Mouse (Mus musculus) limb, embryonic 14.5 days (tissue): ENCODE results near the gene Strn. TPM values are rescaled to one million over a fixed set of nuclear protein-coding genes. Genes with fewer than 3 reads are reported as not detected.

ENCODE experiments used
- ATAC-seq: fragments of 200-750 bp; cut with Nextera tagmentation; 2 replicates; pipeline ENCODE4 v1.8.0; 2017; ENCODE audit warnings: low read depth, moderate number of reproducible peaks, moderate TSS enrichment; ENCODE audit not compliant: low FRiP score
- DNase-seq: peaks from one replicate; pipeline ENCODE4 v3.0.0-alpha.2; 2015; ENCODE audit warnings: low spot score
- H3K27ac ChIP-seq: fragments of 300-500 bp; sonication (generic); replicated peaks from 2 replicates; pipeline ENCODE4 v1.5.1; 2014; ENCODE audit warnings: low read depth, mild to moderate bottlenecking, low read length, moderate library complexity, mixed read lengths
- H3K27me3 ChIP-seq: fragments of 300-500 bp; sonication (generic); 2 replicates; pipeline ENCODE4 v1.6.1; 2014; ENCODE audit warnings: low read length, mixed read lengths; ENCODE audit not compliant: control insufficient read depth, insufficient read depth
- H3K36me3 ChIP-seq: fragments of 300-500 bp; sonication (generic); 2 replicates; pipeline ENCODE4 v1.6.1; 2014; ENCODE audit warnings: mild to moderate bottlenecking, low read length, moderate library complexity, mixed read lengths; ENCODE audit not compliant: control insufficient read depth, insufficient read depth
- H3K4me1 ChIP-seq: fragments of 300-500 bp; sonication (generic); 2 replicates; pipeline ENCODE4 v1.6.1; 2014; ENCODE audit warnings: antibody characterized with exemption, low read length, mixed read lengths; ENCODE audit not compliant: control insufficient read depth, insufficient read depth
- H3K4me2 ChIP-seq: fragments of 300-500 bp; sonication (generic); replicated peaks from 2 replicates; pipeline ENCODE4 v1.6.1; 2014; ENCODE audit warnings: low read depth, mild to moderate bottlenecking, low read length, moderate library complexity; ENCODE audit not compliant: severe bottlenecking
- H3K4me3 ChIP-seq: fragments of 300-500 bp; sonication (generic); replicated peaks from 2 replicates; pipeline ENCODE4 v1.5.1; 2014; ENCODE audit warnings: low read length
- H3K9ac ChIP-seq: fragments of 300-500 bp; sonication (generic); 2 replicates; pipeline ENCODE4 v1.6.1; 2014; ENCODE audit warnings: mild to moderate bottlenecking, low read depth, low read length, moderate library complexity; ENCODE audit not compliant: severe bottlenecking
- H3K9me3 ChIP-seq: fragments of 300-500 bp; sonication (generic); 2 replicates; pipeline ENCODE4 v1.6.1; 2016; ENCODE audit warnings: low read length; ENCODE audit not compliant: control insufficient read depth
- POLR2A ChIP-seq: fragments of 200-500 bp; IDR thresholded peaks from 2 replicates; pipeline ENCODE4 v1.8.0; 2012; ENCODE audit warnings: inconsistent platforms, mild to moderate bottlenecking, moderate library complexity, borderline replicate concordance; ENCODE audit not compliant: insufficient read depth, insufficient read length; ENCODE audit errors: extremely low read depth
- WGBS: fragments of 180-500 bp; shearing (Covaris S2); extraction: QIAGEN DNeasy Blood & Tissue Kit; methylation state at CpG from one replicate; pipeline ENCODE4 v1.1.7; 2014; 5-methylcytosine and 5-hydroxymethylcytosine counted together
- polyA plus RNA-seq, 2 experiments: library from polyadenylated mRNA; depleted of rRNA in 1 of 2; stranded (reverse) in 1 of 2; unstranded in 1 of 2; fragments of >200 nt; fragmentation: Nextera tagmentation in 1 of 2; extraction: Ambion mirVana in 1 of 2; gene quantifications; 2 replicates each; pipeline versions ENCODE4 v1.2.1 to v1.2.3; 2012 to 2014

The Strn gene
- polyA plus RNA-seq, 2 experiments = 7.2 to 8.5 TPM

GRCm38 (mm10) chr17:78602316-78602715 is 134.7 kb downstream of the Strn start:
- Histone ChIP-seq H3K9ac (no peak overlapping the region), H3K9me3 (no peaks in the 10 kb centered on the region), H3K36me3 (no peaks in the 10 kb centered on the region), H3K27ac (no peak overlapping the region), H3K4me2 (no peak overlapping the region), H3K4me1 (no peaks in the 10 kb centered on the region), H3K27me3 (no peaks in the 10 kb centered on the region), H3K4me3 (no peak overlapping the region)
- DNase-seq = no peak
- WGBS = 83% methylated on average over 14 of the region's 14 CpGs
- TF ChIP-seq POLR2A = no peak
- ATAC-seq = no peak

- H3K27me3 ChIP-seq = no peaks in the 10 kb centered on the region
- no peaks in the 10 kb centered on the region for H3K4me1 ChIP-seq
- no peak overlapping the region for H3K4me2 ChIP-seq
- DNase-seq (no peak), ATAC-seq (no peak)
- H3K36me3 ChIP-seq = no peaks in the 10 kb centered on the region
- WGBS = 91% methylated on average over 11 of the region's 12 CpGs
- no peak overlapping the region for H3K9ac ChIP-seq
- H3K4me3 ChIP-seq = no peak overlapping the region
- H3K9me3 ChIP-seq = no peaks in the 10 kb centered on the region
- no peak overlapping the region for H3K27ac ChIP-seq
- TF ChIP-seq POLR2A = no peak
Observed at GRCm38 (mm10) chr17:78601601-78602000, 135.4 kb downstream of the Strn start.

GRCm38 (mm10) chr17:78601042-78601441 is 136.0 kb downstream of the Strn start:
- H3K27me3 ChIP-seq = no peaks in the 10 kb centered on the region
- H3K4me1 ChIP-seq = no peaks in the 10 kb centered on the region
- H3K4me3 ChIP-seq = no peak overlapping the region
- 68% methylated on average over 6 of the region's 6 CpGs for WGBS
- ATAC-seq = no peak
- H3K9ac ChIP-seq = no peak overlapping the region
- H3K27ac ChIP-seq = no peak overlapping the region
- H3K9me3 ChIP-seq = no peaks in the 10 kb centered on the region
- H3K4me2 ChIP-seq = no peak overlapping the region
- TF ChIP-seq POLR2A = no peak
- DNase-seq = no peak
- H3K36me3 ChIP-seq = no peaks in the 10 kb centered on the region

Other genes starting within 250 kb of the Strn start
- gene Vit, start 229.1 kb downstream of the Strn start, polyA plus RNA-seq (2012; rRNA removed) = 1.00 and 1.1 TPM in 2 replicates
- 0.28 and 0.40 TPM in 2 replicates for gene Vit, start 229.1 kb downstream of the Strn start, polyA plus RNA-seq (2014; fragmentation: Nextera tagmentation; extraction: Ambion mirVana)
- 21.9 and 24.5 TPM in 2 replicates for gene Heatr5b, start 98.2 kb upstream of the Strn start, polyA plus RNA-seq (2012; rRNA removed)
- gene Heatr5b, start 98.2 kb upstream of the Strn start, polyA plus RNA-seq (2014; fragmentation: Nextera tagmentation; extraction: Ambion mirVana) = 11.5 and 15.6 TPM in 2 replicates
- 14.4 and 26.0 TPM in 2 replicates for gene Gpatch11, start 98.4 kb upstream of the Strn start, polyA plus RNA-seq (2012; rRNA removed)
- gene Gpatch11, start 98.4 kb upstream of the Strn start, polyA plus RNA-seq (2014; fragmentation: Nextera tagmentation; extraction: Ambion mirVana) = 42.5 and 52.4 TPM in 2 replicates
- 4.9 and 7.4 TPM in 2 replicates for gene Eif2ak2, start 145.4 kb upstream of the Strn start, polyA plus RNA-seq (2012; rRNA removed)
- 8.7 and 9.0 TPM in 2 replicates for gene Eif2ak2, start 145.4 kb upstream of the Strn start, polyA plus RNA-seq (2014; fragmentation: Nextera tagmentation; extraction: Ambion mirVana)
- 0.11 TPM in 1 of 2 replicates, not detected in the other for gene Sult6b1, start 169.8 kb upstream of the Strn start, polyA plus RNA-seq (2012; rRNA removed)
- gene Sult6b1, start 169.8 kb upstream of the Strn start, polyA plus RNA-seq (2014; fragmentation: Nextera tagmentation; extraction: Ambion mirVana) = 0.11 and 0.15 TPM in 2 replicates
- 22.0 and 34.3 TPM in 2 replicates for gene Cebpzos, start 179.3 kb upstream of the Strn start, polyA plus RNA-seq (2012; rRNA removed)
- gene Cebpzos, start 179.3 kb upstream of the Strn start, polyA plus RNA-seq (2014; fragmentation: Nextera tagmentation; extraction: Ambion mirVana) = 100 and 104 TPM in 2 replicates
- 18.6 and 24.3 TPM in 2 replicates for gene Cebpz, start 199.9 kb upstream of the Strn start, polyA plus RNA-seq (2012; rRNA removed)
- gene Cebpz, start 199.9 kb upstream of the Strn start, polyA plus RNA-seq (2014; fragmentation: Nextera tagmentation; extraction: Ambion mirVana) = 56.5 and 59.5 TPM in 2 replicates
- 18.3 and 27.8 TPM in 2 replicates for gene Ndufaf7, start 199.9 kb upstream of the Strn start, polyA plus RNA-seq (2012; rRNA removed)
- 49.7 and 53.2 TPM in 2 replicates for gene Ndufaf7, start 199.9 kb upstream of the Strn start, polyA plus RNA-seq (2014; fragmentation: Nextera tagmentation; extraction: Ambion mirVana)